Mouse (Mus musculus) intestine, embryonic 16.5 days (tissue): ENCODE data around the gene Pxk. TPM values are rescaled to one million over a fixed set of nuclear protein-coding genes. Genes with fewer than 3 reads are reported as not detected.
"Not testable (repeated sequence)": the region's sequence is repeated elsewhere in the genome, so short reads cannot be mapped to it uniquely, and the experiment has no call there.

Source experiments
- ATAC-seq: fragments of 200-750 bp; cut with Nextera tagmentation; 2 replicates; pipeline ENCODE4 v1.8.0; 2017; ENCODE audit warnings: moderate TSS enrichment, moderate library complexity
- H3K27ac ChIP-seq: fragments of 300-500 bp; sonication (generic); 2 replicates; pipeline ENCODE4 v1.5.1; 2014; ENCODE audit warnings: mild to moderate bottlenecking, low read length
- H3K27me3 ChIP-seq: fragments of 300-500 bp; sonication (generic); replicated peaks from 2 replicates; pipeline ENCODE4 v1.6.1; 2014; ENCODE audit warnings: low read length, control low read depth, mixed read lengths; ENCODE audit not compliant: control insufficient read depth, insufficient read depth
- H3K36me3 ChIP-seq: fragments of 300-500 bp; sonication (generic); 2 replicates; pipeline ENCODE4 v1.6.1; 2014; ENCODE audit warnings: low read length, control low read depth; ENCODE audit not compliant: control insufficient read depth, insufficient read depth
- H3K4me1 ChIP-seq: fragments of 300-500 bp; sonication (generic); 2 replicates; pipeline ENCODE4 v1.6.1; 2014; ENCODE audit warnings: low read length, control low read depth, mixed read lengths; ENCODE audit not compliant: control insufficient read depth, insufficient read depth
- H3K4me2 ChIP-seq: fragments of 300-500 bp; sonication (generic); 2 replicates; pipeline ENCODE4 v1.6.1; 2014; ENCODE audit warnings: low read depth, low read length, control low read depth
- H3K4me3 ChIP-seq: fragments of 300-500 bp; sonication (generic); 2 replicates; pipeline ENCODE4 v1.5.1; 2014; ENCODE audit warnings: mild to moderate bottlenecking, low read length
- H3K9ac ChIP-seq: fragments of 300-500 bp; sonication (generic); 2 replicates; pipeline ENCODE4 v1.6.1; 2014; ENCODE audit warnings: low read depth, low read length
- H3K9me3 ChIP-seq: fragments of 300-500 bp; sonication (generic); 2 replicates; pipeline ENCODE4 v1.6.1; 2016; ENCODE audit warnings: low read length, control low read depth; ENCODE audit not compliant: control insufficient read depth
- WGBS: fragments of 180-500 bp; shearing (Covaris S2); extraction: QIAGEN DNeasy Blood & Tissue Kit; methylation state at CpG from one replicate; pipeline ENCODE4 v1.1.7; 2014; 5-methylcytosine and 5-hydroxymethylcytosine counted together
- polyA plus RNA-seq: library from polyadenylated mRNA; unstranded; fragments of >200 nt; fragmentation: Nextera tagmentation; extraction: Ambion mirVana; gene quantifications from 2 replicates; pipeline ENCODE4 v1.2.1, GENCODE M21; 2015

Pxk gene
- polyA plus RNA-seq, 1 experiment from 2014 or later, result 40.4 TPM

GRCm38 (mm10) chr14:8114756-8115155 lies 16.7 kb downstream of the Pxk start:
- Histone ChIP-seq H3K27me3 (no peaks in the 10 kb centered on the region), H3K4me3 (no peak overlapping the region), H3K36me3 (no peaks in the 10 kb centered on the region), H3K9ac (no peak overlapping the region), H3K4me2 (no peak overlapping the region), H3K4me1 (no peaks in the 10 kb centered on the region), H3K27ac (no peak overlapping the region), H3K9me3 (no peaks in the 10 kb centered on the region)
- 54% methylated on average over 1 of the region's 1 CpGs for WGBS
- ATAC-seq, result no peak

GRCm38 (mm10) chr14:8115772-8116171 lies 17.8 kb downstream of the Pxk start:
- no peak for ATAC-seq
- no peak overlapping the region for H3K4me2 ChIP-seq
- H3K27ac ChIP-seq, result no peak overlapping the region
- no peaks in the 10 kb centered on the region for H3K4me1 ChIP-seq
- H3K36me3 ChIP-seq, result no peaks in the 10 kb centered on the region
- H3K9me3 ChIP-seq, result no peaks in the 10 kb centered on the region
- no peak overlapping the region for H3K9ac ChIP-seq
- H3K27me3 ChIP-seq, result no peaks in the 10 kb centered on the region
- H3K4me3 ChIP-seq, result no peak overlapping the region
- 67% methylated on average over 4 of the region's 4 CpGs for WGBS

- no peaks in the 10 kb centered on the region for H3K36me3 ChIP-seq
- H3K9me3 ChIP-seq, result no peaks in the 10 kb centered on the region
- no peak overlapping the region for H3K4me2 ChIP-seq
- no peak overlapping the region for H3K4me3 ChIP-seq
- H3K4me1 ChIP-seq, result no peaks in the 10 kb centered on the region
- ATAC-seq, result no peak
- no peak overlapping the region for H3K27ac ChIP-seq
- no peaks in the 10 kb centered on the region for H3K27me3 ChIP-seq
- H3K9ac ChIP-seq, result no peak overlapping the region
- 73% methylated on average over 2 of the region's 2 CpGs for WGBS
Measured at GRCm38 (mm10) chr14:8117371-8117770, 19.4 kb downstream of the Pxk start.

- H3K4me3 ChIP-seq, result no peak overlapping the region
- no peak overlapping the region for H3K27ac ChIP-seq
Measured at GRCm38 (mm10) chr14:8119454-8119853, 21.4 kb downstream of the Pxk start.

GRCm38 (mm10) chr14:8119904-8120303 lies 21.9 kb downstream of the Pxk start:
- H3K9ac ChIP-seq, result no peak overlapping the region
- no peaks in the 10 kb centered on the region for H3K36me3 ChIP-seq
- ATAC-seq, result no peak
- no peaks in the 10 kb centered on the region for H3K4me1 ChIP-seq
- no peak overlapping the region for H3K4me2 ChIP-seq
- no peaks in the 10 kb centered on the region for H3K27me3 ChIP-seq
- H3K27ac ChIP-seq, result no peak overlapping the region
- H3K9me3 ChIP-seq, result no peaks in the 10 kb centered on the region
- 86% methylated on average over 3 of the region's 3 CpGs for WGBS
- H3K4me3 ChIP-seq, result no peak overlapping the region

More at GRCm38 (mm10) chr14:8119454-8119853, 21.4 kb downstream of the Pxk start:
- H3K4me2 ChIP-seq, result no peak overlapping the region
- no peaks in the 10 kb centered on the region for H3K4me1 ChIP-seq
- H3K36me3 ChIP-seq, result no peaks in the 10 kb centered on the region
- no peak for ATAC-seq
- WGBS, result 87% methylated on average over 5 of the region's 5 CpGs
- no peak overlapping the region for H3K9ac ChIP-seq
- H3K9me3 ChIP-seq, result no peaks in the 10 kb centered on the region
- no peaks in the 10 kb centered on the region for H3K27me3 ChIP-seq

- Histone ChIP-seq H3K27me3 (no peaks in the 10 kb centered on the region), H3K4me1 (no peaks in the 10 kb centered on the region), H3K9me3 (no peaks in the 10 kb centered on the region), H3K36me3 (no peaks in the 10 kb centered on the region), H3K27ac (no peak overlapping the region), H3K4me3 (no peak overlapping the region), H3K9ac (no peak overlapping the region), H3K4me2 (no peak overlapping the region)
- no peak for ATAC-seq
- WGBS, result 88% methylated on average over 7 of the region's 7 CpGs
Measured at GRCm38 (mm10) chr14:8123141-8123540, 25.1 kb downstream of the Pxk start.

- not testable (repeated sequence) for H3K4me1 ChIP-seq, H3K9ac ChIP-seq, H3K36me3 ChIP-seq, H3K9me3 ChIP-seq, H3K4me3 ChIP-seq, H3K27me3 ChIP-seq, ATAC-seq, H3K4me2 ChIP-seq, H3K27ac ChIP-seq
- WGBS, result 93% methylated on average over 10 of the region's 10 CpGs
Measured at GRCm38 (mm10) chr14:8123611-8124010, 25.6 kb downstream of the Pxk start.

- Histone ChIP-seq H3K4me3 (no peak overlapping the region), H3K27me3 (no peaks in the 10 kb centered on the region), H3K4me2 (no peak overlapping the region), H3K27ac (no peak overlapping the region), H3K9ac (no peak overlapping the region), H3K36me3 (no peaks in the 10 kb centered on the region), H3K4me1 (no peaks in the 10 kb centered on the region), H3K9me3 (no peaks in the 10 kb centered on the region)
- 71% methylated on average over 7 of the region's 7 CpGs for WGBS
- no peak for ATAC-seq
Measured at GRCm38 (mm10) chr14:8124046-8124881, 26.3 kb downstream of the Pxk start.

GRCm38 (mm10) chr14:8127971-8128370 lies 30.0 kb downstream of the Pxk start:
- no peak for ATAC-seq
- H3K4me1 ChIP-seq, result no peaks in the 10 kb centered on the region
- WGBS, result 66% methylated on average over 5 of the region's 5 CpGs
- no peaks in the 10 kb centered on the region for H3K9me3 ChIP-seq
- no peak overlapping the region for H3K4me2 ChIP-seq
- no peak overlapping the region for H3K9ac ChIP-seq
- H3K27me3 ChIP-seq, result no peaks in the 10 kb centered on the region
- no peaks in the 10 kb centered on the region for H3K36me3 ChIP-seq
- H3K27ac ChIP-seq, result no peak overlapping the region
- H3K4me3 ChIP-seq, result no peak overlapping the region

GRCm38 (mm10) chr14:8132789-8133188 lies 34.8 kb downstream of the Pxk start:
- no peak overlapping the region for H3K9ac ChIP-seq
- H3K27ac ChIP-seq, result no peak overlapping the region
- no peak overlapping the region for H3K4me2 ChIP-seq
- no peaks in the 10 kb centered on the region for H3K27me3 ChIP-seq
- ATAC-seq, result no peak
- no peaks in the 10 kb centered on the region for H3K36me3 ChIP-seq
- H3K4me1 ChIP-seq, result peaks cover 6% of the 10 kb centered on the region; the same call in 1 of the 2 replicates
- WGBS, result 82% methylated on average over 8 of the region's 8 CpGs
- no peaks in the 10 kb centered on the region for H3K9me3 ChIP-seq
- H3K4me3 ChIP-seq, result no peak overlapping the region
